Mouse (Mus musculus) c-Kit-positive CD71-positive TER-119-positive erythroid progenitor cells, embryonic 14.5 days (primary cell): ENCODE data around the gene Mindy3.
A peak's percentile ranks its signal among the peaks of the same experiment; 100 is the strongest.

Source experiments
- DNase-seq: peaks from one replicate; pipeline ENCODE4 v3.0.0-alpha.2; 2013; ENCODE audit warnings: low spot score

The Mindy3 gene

DNA sequence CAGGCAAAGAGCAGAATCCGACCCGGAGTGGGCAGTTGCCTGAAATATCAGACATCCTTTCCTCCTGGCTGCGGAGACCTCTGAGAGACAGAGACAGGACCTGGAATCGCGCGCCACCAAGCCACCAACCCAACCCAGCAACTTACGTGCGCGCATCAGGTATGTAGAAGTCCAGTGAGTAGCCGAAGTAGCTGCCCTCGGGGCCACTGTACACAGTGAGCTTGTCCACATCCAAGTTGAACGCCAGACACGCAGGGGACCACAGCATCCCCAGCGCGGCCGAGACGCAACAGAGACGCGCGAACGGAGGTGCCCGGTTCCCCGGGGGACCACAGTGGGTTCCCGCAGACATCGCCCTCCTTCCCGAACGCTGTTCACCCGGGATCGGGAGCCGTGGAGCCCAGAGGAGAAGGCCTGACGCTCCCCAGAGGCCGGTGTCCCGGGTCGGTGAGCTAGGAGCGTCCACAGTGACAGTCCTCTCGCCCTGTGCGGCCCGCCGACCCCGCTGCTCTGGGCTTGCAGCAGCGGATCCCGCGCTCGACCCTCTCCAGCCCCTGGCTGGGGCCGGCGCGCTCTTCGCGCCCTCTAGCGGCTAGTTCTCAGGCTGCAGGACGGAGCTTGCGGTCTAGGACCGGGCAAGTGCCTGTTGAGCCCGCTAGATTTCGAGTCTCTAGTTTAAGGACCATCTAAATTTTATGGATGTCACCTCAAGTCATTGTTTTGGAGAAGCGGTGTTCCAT, 117.7 kb downstream of the Mindy3 start, which contains the start of gene Itga8:
TSS of gene Itga8 (minus strand) at position 492 of the 740 bp plus-strand sequence.
- DNase-seq: peak; percentile 41

DNA sequence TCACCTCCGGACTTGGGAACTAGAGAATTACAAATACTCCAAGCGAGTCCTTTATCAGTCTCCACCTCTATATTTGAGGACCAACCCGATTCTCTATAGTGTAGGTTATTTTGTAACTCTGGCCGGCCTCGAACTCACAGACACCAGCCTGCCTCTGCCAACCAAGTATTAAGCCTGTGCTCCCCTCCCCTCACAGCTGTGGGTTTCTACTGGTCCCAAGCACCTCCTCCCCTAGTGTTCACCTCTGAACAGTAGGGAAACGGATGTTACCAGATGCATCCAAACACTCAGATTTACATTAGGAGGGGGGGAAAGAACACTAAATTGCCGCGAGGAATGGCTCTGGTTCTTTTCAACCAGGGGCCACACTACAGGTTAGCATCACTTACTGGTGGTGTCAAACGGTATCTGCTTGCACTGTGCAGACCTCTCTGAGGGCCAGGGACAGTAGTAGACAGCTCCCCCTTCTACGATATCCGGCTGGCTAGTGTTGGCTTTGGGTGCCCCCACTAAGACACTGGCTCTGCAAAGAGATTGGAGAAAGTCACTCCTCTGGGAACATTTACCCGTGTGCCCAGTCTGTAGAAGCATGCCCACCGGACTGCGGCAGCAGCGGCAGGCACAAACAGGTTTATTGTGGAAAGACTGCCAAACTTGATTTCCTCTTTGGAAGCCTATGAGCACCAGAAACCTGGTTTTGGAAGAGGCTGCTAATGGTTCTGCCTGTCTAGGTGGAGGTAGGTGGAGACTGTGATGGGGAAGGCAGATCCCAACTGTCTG, 118.6 kb downstream of the Mindy3 start:
- no peak for DNase-seq

DNA sequence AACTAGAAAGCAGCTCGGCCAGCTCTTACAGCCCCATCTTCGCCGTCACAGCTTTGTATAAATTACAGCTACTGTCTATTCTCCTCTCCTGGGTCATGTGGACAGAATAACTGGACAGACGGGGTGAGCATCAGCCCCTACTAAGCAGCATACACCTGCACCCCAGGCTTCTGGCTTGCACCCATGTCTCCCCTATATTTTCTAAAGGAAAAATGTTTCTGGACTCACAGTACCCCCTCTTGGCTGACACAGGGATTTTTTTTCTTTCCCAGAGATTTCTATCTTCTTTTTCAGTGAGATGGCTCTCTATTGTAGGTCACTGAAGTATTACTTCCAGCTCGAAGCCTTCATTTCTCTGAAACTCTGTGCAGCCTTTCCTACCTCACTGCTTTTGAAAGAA, 122.0 kb downstream of the Mindy3 start:
- no peak for DNase-seq
